Mouse (Mus musculus): ENCODE data around the gene Fgf22. TPM values are rescaled to one million over a fixed set of nuclear protein-coding genes. Genes with fewer than 3 reads are reported as not detected.
A peak's percentile ranks its signal among the peaks of the same experiment; 100 is the strongest.
"Not testable (repeated sequence)": the region's sequence is repeated elsewhere in the genome, so short reads cannot be mapped to it uniquely, and the experiment has no call there.

Fgf22 gene
- polyA plus RNA-seq, 1 experiment, result 11.1 TPM

- 3% methylated on average over 38 of the region's 38 CpGs for WGBS
- H3K27me3 ChIP-seq (ENCODE audit: control insufficient read depth, insufficient read depth, low read length), result no peaks in the 10 kb centered on the region
- TF ChIP-seq POLR2A (IDR thresholded peaks at IDR 0.05; ENCODE audit: borderline replicate concordance, insufficient read depth, low read length) (peak; percentile 53; the same call in 1 of the 2 replicates), CTCF (IDR thresholded peaks at IDR 0.05; ENCODE audit: borderline replicate concordance, insufficient read depth, low read depth, low read length) (no peak)
- peak; percentile 95 to 98 for DNase-seq
- peak within 1 kb of the TSS; percentile 72 for H3K4me3 ChIP-seq (replicated peaks; ENCODE audit: insufficient read depth, low read depth, low read length)
- H3K27ac ChIP-seq (ENCODE audit: insufficient read depth, low read length), result no peak within 1 kb of the TSS
- H3K4me1 ChIP-seq (ENCODE audit: control insufficient read depth, insufficient read depth, low read length), result peaks cover 28% of the 10 kb centered on the region
Measured at GRCm38 (mm10) chr10:79745898-79746773, 8.7 kb upstream of the Fgf22 start, which contains the start of gene Polrmt. Polrmt (minus strand) TSS chr10:79746581.

GRCm38 (mm10) chr10:79746774-79747151, 8.1 kb upstream of the Fgf22 start:
- TF ChIP-seq POLR2A (IDR thresholded peaks at IDR 0.05; ENCODE audit: borderline replicate concordance, insufficient read depth, low read length) (no peak), CTCF (IDR thresholded peaks at IDR 0.05; ENCODE audit: borderline replicate concordance, insufficient read depth, low read depth, low read length) (no peak)
- Histone ChIP-seq H3K4me1 (ENCODE audit: control insufficient read depth, insufficient read depth, low read length) (peaks cover 28% of the 10 kb centered on the region), H3K27me3 (ENCODE audit: control insufficient read depth, insufficient read depth, low read length) (no peaks in the 10 kb centered on the region), H3K4me3 (replicated peaks; ENCODE audit: insufficient read depth, low read depth, low read length) (no peak overlapping the region), H3K27ac (ENCODE audit: insufficient read depth, low read length) (no peak overlapping the region)
- DNase-seq, result no peak
- 18% methylated on average over 6 of the region's 6 CpGs for WGBS

- TF ChIP-seq CTCF (IDR thresholded peaks at IDR 0.05; ENCODE audit: borderline replicate concordance, insufficient read depth, low read depth, low read length) (no peak), POLR2A (IDR thresholded peaks at IDR 0.05; ENCODE audit: borderline replicate concordance, insufficient read depth, low read length) (no peak)
- Histone ChIP-seq H3K27me3 (ENCODE audit: control insufficient read depth, insufficient read depth, low read length) (no peaks in the 10 kb centered on the region), H3K4me3 (replicated peaks; ENCODE audit: insufficient read depth, low read depth, low read length) (no peak overlapping the region), H3K4me1 (ENCODE audit: control insufficient read depth, insufficient read depth, low read length) (peaks cover 19% of the 10 kb centered on the region), H3K27ac (ENCODE audit: insufficient read depth, low read length) (no peak overlapping the region)
- 79% methylated on average over 6 of the region's 6 CpGs for WGBS
- DNase-seq, result no peak
Measured at GRCm38 (mm10) chr10:79748496-79748895, 6.4 kb upstream of the Fgf22 start.

- H3K27ac ChIP-seq (ENCODE audit: insufficient read depth, low read length), result no peak overlapping the region
- peak in 1 of 2 experiments; percentile 41 for DNase-seq
- no peak overlapping the region for H3K4me3 ChIP-seq (replicated peaks; ENCODE audit: insufficient read depth, low read depth, low read length)
- 37% methylated on average over 3 of the region's 3 CpGs for WGBS
- no peak for TF ChIP-seq POLR2A (IDR thresholded peaks at IDR 0.05; ENCODE audit: borderline replicate concordance, insufficient read depth, low read length)
- TF ChIP-seq CTCF (IDR thresholded peaks at IDR 0.05; ENCODE audit: borderline replicate concordance, insufficient read depth, low read depth, low read length), result no peak
- no peaks in the 10 kb centered on the region for H3K27me3 ChIP-seq (ENCODE audit: control insufficient read depth, insufficient read depth, low read length)
- H3K4me1 ChIP-seq (ENCODE audit: control insufficient read depth, insufficient read depth, low read length), result 0 out of 2 replicates have a peak, but pooled peaks cover 4% of the 10 kb centered on the region
Measured at GRCm38 (mm10) chr10:79755854-79756253, 978 bp downstream of the Fgf22 start.

GRCm38 (mm10) chr10:79756660-79757059, 1.8 kb downstream of the Fgf22 start:
- Histone ChIP-seq H3K4me3 (replicated peaks; ENCODE audit: insufficient read depth, low read depth, low read length) (no peak overlapping the region), H3K27me3 (ENCODE audit: control insufficient read depth, insufficient read depth, low read length) (no peaks in the 10 kb centered on the region), H3K27ac (ENCODE audit: insufficient read depth, low read length) (no peak overlapping the region), H3K4me1 (ENCODE audit: control insufficient read depth, insufficient read depth, low read length) (0 out of 2 replicates have a peak, but pooled peaks cover 4% of the 10 kb centered on the region)
- TF ChIP-seq POLR2A (IDR thresholded peaks at IDR 0.05; ENCODE audit: borderline replicate concordance, insufficient read depth, low read length), result no peak
- TF ChIP-seq CTCF (IDR thresholded peaks at IDR 0.05; ENCODE audit: borderline replicate concordance, insufficient read depth, low read depth, low read length), result no peak
- DNase-seq, result no peak
- WGBS, result 76% methylated on average over 24 of the region's 24 CpGs

GRCm38 (mm10) chr10:79759675-79760074, 4.8 kb downstream of the Fgf22 start:
- H3K4me1 ChIP-seq (ENCODE audit: control insufficient read depth, insufficient read depth, low read length), result peaks cover 23% of the 10 kb centered on the region
- 97% methylated on average over 1 of the region's 1 CpGs for WGBS
- not testable (repeated sequence) for H3K27me3 ChIP-seq (ENCODE audit: control insufficient read depth, insufficient read depth, low read length); H3K27ac ChIP-seq (ENCODE audit: insufficient read depth, low read length); H3K4me3 ChIP-seq (replicated peaks; ENCODE audit: insufficient read depth, low read depth, low read length); DNase-seq

- Histone ChIP-seq H3K4me3 (replicated peaks; ENCODE audit: insufficient read depth, low read depth, low read length) (no peak overlapping the region), H3K4me1 (ENCODE audit: control insufficient read depth, insufficient read depth, low read length) (peaks cover 30% of the 10 kb centered on the region), H3K27me3 (ENCODE audit: control insufficient read depth, insufficient read depth, low read length) (no peaks in the 10 kb centered on the region), H3K27ac (ENCODE audit: insufficient read depth, low read length) (no peak overlapping the region)
- no peak for TF ChIP-seq CTCF (IDR thresholded peaks at IDR 0.05; ENCODE audit: borderline replicate concordance, insufficient read depth, low read depth, low read length)
- no peak for TF ChIP-seq POLR2A (IDR thresholded peaks at IDR 0.05; ENCODE audit: borderline replicate concordance, insufficient read depth, low read length)
- 74% methylated on average over 11 of the region's 11 CpGs for WGBS
- no peak for DNase-seq
Measured at GRCm38 (mm10) chr10:79760603-79761143, 5.8 kb downstream of the Fgf22 start.

- H3K27ac ChIP-seq (ENCODE audit: insufficient read depth, low read length), result no peak overlapping the region
- TF ChIP-seq CTCF (IDR thresholded peaks at IDR 0.05; ENCODE audit: borderline replicate concordance, insufficient read depth, low read depth, low read length), result no peak
- TF ChIP-seq POLR2A (IDR thresholded peaks at IDR 0.05; ENCODE audit: borderline replicate concordance, insufficient read depth, low read length), result no peak
- no peak overlapping the region for H3K4me3 ChIP-seq (replicated peaks; ENCODE audit: insufficient read depth, low read depth, low read length)
- no peaks in the 10 kb centered on the region for H3K27me3 ChIP-seq (ENCODE audit: control insufficient read depth, insufficient read depth, low read length)
- DNase-seq, result no peak
- H3K4me1 ChIP-seq (ENCODE audit: control insufficient read depth, insufficient read depth, low read length), result peaks cover 28% of the 10 kb centered on the region
- 74% methylated on average over 3 of the region's 3 CpGs for WGBS
Measured at GRCm38 (mm10) chr10:79762875-79763274, 8.0 kb downstream of the Fgf22 start.

Data from cerebellum, adult 2 months (tissue).